Mouse (Mus musculus) forebrain, embryonic 11.5 days (tissue): ENCODE data around the gene Zeb2. TPM values are rescaled to one million over a fixed set of nuclear protein-coding genes. Genes with fewer than 3 reads are reported as not detected.
A peak's percentile ranks its signal among the peaks of the same experiment; 100 is the strongest.

Experiments
- ATAC-seq: fragments of 200-750 bp; cut with Nextera tagmentation; replicated peaks from 2 replicates; pipeline ENCODE4 v1.8.0; 2017; ENCODE audit warnings: moderate TSS enrichment; ENCODE audit not compliant: low FRiP score
- DNase-seq: peaks from one replicate; pipeline ENCODE4 v3.0.0-alpha.2; 2017; ENCODE audit warnings: low spot score
- H3K27ac ChIP-seq: fragments of 300-500 bp; sonication (generic); 2 replicates; pipeline ENCODE4 v1.5.1; 2014; ENCODE audit warnings: low read depth, low read length
- H3K27me3 ChIP-seq: fragments of 300-500 bp; sonication (generic); 2 replicates; pipeline ENCODE4 v1.6.1; 2014; ENCODE audit warnings: mild to moderate bottlenecking, low read length, mixed read lengths; ENCODE audit not compliant: control insufficient read depth, insufficient read depth
- H3K36me3 ChIP-seq: fragments of 300-500 bp; sonication (generic); 2 replicates; pipeline ENCODE4 v1.6.1; 2014; ENCODE audit warnings: mild to moderate bottlenecking, low read length, moderate library complexity, mixed read lengths; ENCODE audit not compliant: control insufficient read depth, insufficient read depth
- H3K4me1 ChIP-seq: fragments of 300-500 bp; sonication (generic); replicated peaks from 2 replicates; pipeline ENCODE4 v1.6.1; 2014; ENCODE audit warnings: low read length, mixed read lengths; ENCODE audit not compliant: control insufficient read depth, insufficient read depth
- H3K4me2 ChIP-seq: fragments of 300-500 bp; sonication (generic); 2 replicates; pipeline ENCODE4 v1.6.1; 2014; ENCODE audit warnings: low read depth, mild to moderate bottlenecking, low read length, moderate library complexity, mixed read lengths; ENCODE audit not compliant: severe bottlenecking
- H3K4me3 ChIP-seq: fragments of 300-500 bp; sonication (generic); 2 replicates; pipeline ENCODE4 v1.5.1; 2014; ENCODE audit warnings: low read depth, low read length
- H3K9ac ChIP-seq: fragments of 300-500 bp; sonication (generic); 2 replicates; pipeline ENCODE4 v1.6.1; 2014; ENCODE audit warnings: low read length
- H3K9me3 ChIP-seq: fragments of 300-500 bp; sonication (generic); 2 replicates; pipeline ENCODE4 v1.6.1; 2016; ENCODE audit warnings: low read length, mixed read lengths; ENCODE audit not compliant: control insufficient read depth
- WGBS: fragments of 180-500 bp; shearing (Covaris S2); extraction: QIAGEN DNeasy Blood & Tissue Kit; methylation state at CpG from one replicate; pipeline ENCODE4 v1.1.7; 2014; 5-methylcytosine and 5-hydroxymethylcytosine counted together
- polyA plus RNA-seq: library from polyadenylated mRNA; unstranded; fragments of >200 nt; fragmentation: Nextera tagmentation; extraction: Ambion mirVana; gene quantifications from 2 replicates; pipeline ENCODE4 v1.2.1, GENCODE M21; 2014

The Zeb2 gene
- polyA plus RNA-seq, 1 experiment from 2014 or later: 50.0 TPM

GRCm38 (mm10) chr2:45089251-45089530, 28.0 kb downstream of the Zeb2 start:
- ATAC-seq (no peak), DNase-seq (peak; percentile 5)
- no peak overlapping the region for H3K9ac ChIP-seq
- WGBS: 49% methylated on average over 3 of the region's 3 CpGs
- no peak overlapping the region for H3K4me2 ChIP-seq
- H3K27ac ChIP-seq: no peak overlapping the region
- no peaks in the 10 kb centered on the region; the same call in 1 of the 2 replicates for H3K36me3 ChIP-seq
- no peaks in the 10 kb centered on the region for H3K27me3 ChIP-seq
- no peak overlapping the region for H3K4me3 ChIP-seq
- H3K9me3 ChIP-seq: no peaks in the 10 kb centered on the region
- peaks cover 15% of the 10 kb centered on the region for H3K4me1 ChIP-seq

- Histone ChIP-seq H3K4me3 (no peak overlapping the region), H3K27me3 (no peaks in the 10 kb centered on the region), H3K4me1 (peaks cover 15% of the 10 kb centered on the region), H3K9ac (no peak overlapping the region), H3K4me2 (no peak overlapping the region), H3K9me3 (no peaks in the 10 kb centered on the region), H3K27ac (no peak overlapping the region), H3K36me3 (no peaks in the 10 kb centered on the region; the same call in 1 of the 2 replicates)
- WGBS: 28% methylated on average over 15 of the region's 15 CpGs
- no peak for DNase-seq
- ATAC-seq: no peak
Observed at GRCm38 (mm10) chr2:45088435-45089250, 28.6 kb downstream of the Zeb2 start.

- peaks cover 15% of the 10 kb centered on the region for H3K4me1 ChIP-seq
- 79% methylated on average over 4 of the region's 4 CpGs for WGBS
- ATAC-seq: no peak
Observed at GRCm38 (mm10) chr2:45087208-45087607, 30.0 kb downstream of the Zeb2 start.

GRCm38 (mm10) chr2:45085653-45086052, 31.5 kb downstream of the Zeb2 start:
- Histone ChIP-seq H3K4me3 (no peak overlapping the region), H3K4me2 (no peak overlapping the region), H3K27me3 (no peaks in the 10 kb centered on the region), H3K4me1 (peaks cover 15% of the 10 kb centered on the region), H3K9me3 (no peaks in the 10 kb centered on the region), H3K36me3 (no peaks in the 10 kb centered on the region; the same call in 1 of the 2 replicates), H3K9ac (no peak overlapping the region), H3K27ac (no peak overlapping the region)
- WGBS: 88% methylated on average over 5 of the region's 5 CpGs
- DNase-seq (peak; percentile 15), ATAC-seq (no peak)

More at GRCm38 (mm10) chr2:45087208-45087607, 30.0 kb downstream of the Zeb2 start:
- no peak overlapping the region for H3K4me2 ChIP-seq
- H3K27me3 ChIP-seq: no peaks in the 10 kb centered on the region
- no peaks in the 10 kb centered on the region; the same call in 1 of the 2 replicates for H3K36me3 ChIP-seq
- H3K27ac ChIP-seq: no peak overlapping the region
- peak; percentile 24 for DNase-seq
- no peaks in the 10 kb centered on the region for H3K9me3 ChIP-seq
- no peak overlapping the region for H3K4me3 ChIP-seq
- no peak overlapping the region for H3K9ac ChIP-seq

GRCm38 (mm10) chr2:45083042-45083441, 34.2 kb downstream of the Zeb2 start:
- H3K4me1 ChIP-seq: no peaks in the 10 kb centered on the region
- no peak for ATAC-seq

GRCm38 (mm10) chr2:45081559-45081958, 35.6 kb downstream of the Zeb2 start:
- peak; percentile 6 for DNase-seq
- H3K27ac ChIP-seq: no peak overlapping the region
- WGBS: 73% methylated on average over 4 of the region's 4 CpGs

More at GRCm38 (mm10) chr2:45083042-45083441, 34.2 kb downstream of the Zeb2 start:
- no peak overlapping the region for H3K4me2 ChIP-seq
- H3K27me3 ChIP-seq: no peaks in the 10 kb centered on the region
- H3K9me3 ChIP-seq: no peaks in the 10 kb centered on the region
- H3K36me3 ChIP-seq: no peaks in the 10 kb centered on the region
- no peak overlapping the region for H3K4me3 ChIP-seq
- peak; percentile 38 for DNase-seq
- H3K9ac ChIP-seq: no peak overlapping the region
- no peak overlapping the region for H3K27ac ChIP-seq
- WGBS: 58% methylated on average over 10 of the region's 10 CpGs

GRCm38 (mm10) chr2:45077938-45078487, 39.2 kb downstream of the Zeb2 start:
- no peak overlapping the region for H3K4me3 ChIP-seq
- no peak overlapping the region for H3K4me2 ChIP-seq
- H3K27ac ChIP-seq: no peak overlapping the region
- H3K9ac ChIP-seq: no peak overlapping the region
- no peaks in the 10 kb centered on the region for H3K36me3 ChIP-seq
- ATAC-seq: no peak
- peaks cover 2% of the 10 kb centered on the region; the same call in 1 of the 2 replicates for H3K4me1 ChIP-seq
- peak; percentile 25 for DNase-seq
- 55% methylated on average over 3 of the region's 3 CpGs for WGBS
- H3K27me3 ChIP-seq: no peaks in the 10 kb centered on the region
- H3K9me3 ChIP-seq: no peaks in the 10 kb centered on the region

More at GRCm38 (mm10) chr2:45081559-45081958, 35.6 kb downstream of the Zeb2 start:
- Histone ChIP-seq H3K9me3 (no peaks in the 10 kb centered on the region), H3K36me3 (no peaks in the 10 kb centered on the region), H3K4me3 (no peak overlapping the region), H3K4me1 (no peaks in the 10 kb centered on the region), H3K4me2 (no peak overlapping the region), H3K9ac (no peak overlapping the region), H3K27me3 (no peaks in the 10 kb centered on the region)
- ATAC-seq: no peak

- Histone ChIP-seq H3K4me3 (no peak overlapping the region), H3K27me3 (no peaks in the 10 kb centered on the region), H3K4me2 (no peak overlapping the region), H3K9ac (no peak overlapping the region), H3K36me3 (no peaks in the 10 kb centered on the region), H3K9me3 (no peaks in the 10 kb centered on the region), H3K4me1 (peaks cover 3% of the 10 kb centered on the region; the same call in 1 of the 2 replicates), H3K27ac (no peak overlapping the region)
- no peak for DNase-seq
- no peak for ATAC-seq
- 90% methylated on average over 5 of the region's 5 CpGs for WGBS
Observed at GRCm38 (mm10) chr2:45077383-45077782, 39.8 kb downstream of the Zeb2 start.
